Mouse (Mus musculus) heart, adult 2 months (tissue): Measurements from ENCODE around the gene Col6a3.

Source experiments
- CTCF ChIP-seq: fragments of 200-600 bp; IDR thresholded peaks from 2 replicates; pipeline ENCODE4 v1.8.1; 2022; ENCODE audit warnings: antibody characterized with exemption, mild to moderate bottlenecking, moderate library complexity
- EP300 ChIP-seq: fragments of 200-500 bp; IDR thresholded peaks from 2 replicates; pipeline ENCODE4 v1.6.1; 2011; ENCODE audit warnings: low read depth, low read length, control low read depth; ENCODE audit not compliant: insufficient read depth
- POLR2A ChIP-seq: fragments of 200-500 bp; IDR thresholded peaks from 2 replicates; pipeline ENCODE4 v1.6.1; 2011; ENCODE audit warnings: mild to moderate bottlenecking, low read depth, low read length, control low read depth; ENCODE audit not compliant: insufficient read depth

- TF ChIP-seq POLR2A (no peak), EP300 (no peak), CTCF (no peak)
Measured at GRCm38 (mm10) chr1:90813226-90813625, 30.5 kb downstream of the Col6a3 start.
